Mouse (Mus musculus): ENCODE results near the gene Gm20708.

DNA sequence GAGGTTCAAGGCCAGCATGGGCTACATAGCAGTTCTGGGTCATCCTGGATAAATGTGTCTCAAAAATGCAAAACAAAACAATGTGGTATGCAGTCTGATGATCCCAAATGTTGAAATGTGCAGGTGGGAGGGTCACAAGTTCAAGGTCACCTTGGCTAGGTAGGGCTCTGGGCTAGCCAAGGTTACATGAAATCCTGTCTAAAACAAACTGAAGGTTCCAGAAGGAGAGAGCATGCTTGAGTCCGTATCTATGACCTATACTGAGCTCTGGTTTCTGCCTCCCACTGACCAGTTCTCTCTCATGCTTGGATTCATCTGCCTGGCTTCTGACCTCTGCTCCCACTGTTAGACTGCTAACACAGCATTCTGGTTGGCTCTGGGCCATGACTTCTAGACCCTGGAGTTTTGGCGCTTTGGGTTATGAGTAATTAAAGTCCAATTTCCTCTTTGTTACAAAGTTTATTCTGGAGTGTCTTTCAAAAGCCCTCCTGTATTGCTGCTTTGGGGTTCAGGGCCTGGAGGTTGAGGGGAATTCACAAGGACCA, 20.3 kb downstream of the Gm20708 start:
- no peak for TF ChIP-seq CTCF (IDR thresholded peaks at IDR 0.05; ENCODE audit: insufficient read depth, low read depth, low read length)
- no peak for TF ChIP-seq POLR2A (IDR thresholded peaks at IDR 0.05; ENCODE audit: insufficient read depth, low read depth, low read length)
